ENCODE assay signal across 8 mouse cellular contexts in the genomic region with DNA sequence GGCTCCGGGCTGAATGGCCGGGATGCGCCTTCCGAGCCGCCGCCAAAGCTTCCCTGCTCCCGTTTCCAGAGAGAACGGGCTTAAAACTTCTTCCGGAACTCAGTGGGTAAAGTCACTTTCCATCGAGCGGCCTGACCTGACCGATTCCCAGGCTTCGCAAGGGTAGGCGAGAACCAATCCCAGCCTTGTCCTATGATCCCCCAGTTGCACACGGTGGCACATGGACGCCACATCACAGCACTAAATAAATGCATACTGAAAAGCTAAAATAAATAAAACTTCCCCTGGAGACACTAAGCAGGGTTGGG. TPM values are rescaled to one million over a fixed set of nuclear protein-coding genes. Genes with fewer than 3 reads are reported as not detected.
DNase-seq lines count a peak whose midpoint lies in the region; ATAC-seq and TF ChIP-seq lines count a peak whose summit lies in the region.

No protein-coding gene starts in this region.

- POLR2A ChIA-PET in Patski (lab: Charles Lee), result interaction anchor here (0.5 to 0.6 kb wide), 2 partner anchors 264 to 1047 kb away, joined by 3 to 7 read pairs; no protein-coding TSS in a partner anchor

- CTCF ChIA-PET in Patski (lab: Charles Lee), result interaction anchor here (0.9 to 1.9 kb wide), 4 partner anchors 13 to 123 kb away, joined by 3 to 8 read pairs (median 4); no protein-coding TSS in a partner anchor

- DNase-seq in heart, postnatal 4 days, result no peak
- no peak for DNase-seq in Patski (ENCODE audit: low read depth, low spot score)
- no peak for DNase-seq in heart, postnatal 0 days (ENCODE audit: low spot score)
- DNase-seq in midbrain, embryonic 11.5 days (ENCODE audit: low spot score, missing footprints), result no peak
- no peak for DNase-seq in Muller cell, postnatal 12 days (ENCODE audit: inconsistent ontology term)
- DNase-seq in cerebellum, adult 11 months, result no peak
- DNase-seq in adrenal gland, adult 8-10 months, result no peak

- H3K27me3 ChIP-seq in heart, embryonic 15.5 days, result no peaks in the 10 kb centered on the region
- peaks cover 6% of the 10 kb centered on the region for H3K27me3 ChIP-seq in Patski
- no peaks in the 10 kb centered on the region for H3K27me3 ChIP-seq in heart, postnatal 0 days (ENCODE audit: control insufficient read depth, insufficient read depth, low read length)
- no peaks in the 10 kb centered on the region for H3K27me3 ChIP-seq in midbrain, embryonic 11.5 days (ENCODE audit: control insufficient read depth, insufficient read depth, low read length)

- ATAC-seq in heart, embryonic 15.5 days (replicated peaks; ENCODE audit: insufficient number of reproducible peaks, insufficient read depth, low FRiP score, low read depth), result no peak
- ATAC-seq in Patski, result peak; percentile 40
- peak; percentile 2; the same call in 1 of the 2 replicates for ATAC-seq in heart, postnatal 0 days (ENCODE audit: insufficient read depth, low read depth)
- ATAC-seq in midbrain, embryonic 11.5 days (ENCODE audit: low FRiP score), result peak; percentile 28

- H3K9me3 ChIP-seq in heart, embryonic 15.5 days (replicated peaks), result no peaks in the 10 kb centered on the region
- H3K9me3 ChIP-seq in heart, postnatal 0 days (replicated peaks; ENCODE audit: control insufficient read depth, low read length), result no peaks in the 10 kb centered on the region
- no peaks in the 10 kb centered on the region for H3K9me3 ChIP-seq in midbrain, embryonic 11.5 days (ENCODE audit: control insufficient read depth, low read length)

- H3K4me1 ChIP-seq in heart, embryonic 15.5 days (replicated peaks), result peaks cover 11% of the 10 kb centered on the region
- H3K4me1 ChIP-seq in heart, postnatal 0 days (ENCODE audit: control insufficient read depth, insufficient read depth), result no peaks in the 10 kb centered on the region; the same call in 1 of the 2 replicates
- peaks cover 6% of the 10 kb centered on the region; the same call in 1 of the 2 replicates for H3K4me1 ChIP-seq in midbrain, embryonic 11.5 days (ENCODE audit: control insufficient read depth, insufficient read depth, low read length)

- peak overlapping the region; percentile 92 for H3K9ac ChIP-seq in heart, embryonic 15.5 days
- peak overlapping the region; percentile 99 for H3K9ac ChIP-seq in heart, postnatal 0 days (replicated peaks; ENCODE audit: low read depth, low read length)
- H3K9ac ChIP-seq in midbrain, embryonic 11.5 days (ENCODE audit: low read length), result peak overlapping the region; percentile 94

- in situ Hi-C loops in Patski (cut with MboI; ENCODE audit: low pct_unique_long_range_greater_than_20kb), result loop anchor here (10.0 to 25.0 kb wide), 2 partner anchors 1056 to 1238 kb away; no protein-coding TSS in a partner anchor

- peak overlapping the region; percentile 100 for H3K27ac ChIP-seq in heart, embryonic 15.5 days
- peak overlapping the region; percentile 99 for H3K27ac ChIP-seq in heart, postnatal 0 days (ENCODE audit: low read depth)
- H3K27ac ChIP-seq in midbrain, embryonic 11.5 days (ENCODE audit: low read depth, low read length), result peak overlapping the region; percentile 97; the same call in 1 of the 2 replicates

- peak overlapping the region; percentile 71 for H3K4me2 ChIP-seq in heart, embryonic 15.5 days
- H3K4me2 ChIP-seq in heart, postnatal 0 days (ENCODE audit: low read depth, low read length), result peak overlapping the region; percentile 89
- peak overlapping the region; percentile 56 for H3K4me2 ChIP-seq in midbrain, embryonic 11.5 days

- no peak for TF ChIP-seq CTCF in Patski (IDR thresholded peaks at IDR 0.05)
- TF ChIP-seq CTCF in heart, postnatal 0 days (IDR thresholded peaks at IDR 0.05; ENCODE audit: low read depth), result no peak

- peaks cover 14% of the 10 kb centered on the region for H3K36me3 ChIP-seq in heart, embryonic 15.5 days
- H3K36me3 ChIP-seq in heart, postnatal 0 days (replicated peaks; ENCODE audit: control insufficient read depth, insufficient read depth, low read length), result peaks cover 16% of the 10 kb centered on the region
- peaks cover 5% of the 10 kb centered on the region for H3K36me3 ChIP-seq in midbrain, embryonic 11.5 days (ENCODE audit: control insufficient read depth, insufficient read depth, low read length)

- 0% methylated on average over 16 of the region's 16 CpGs for WGBS in heart, embryonic 15.5 days
- WGBS in heart, postnatal 0 days, result under 1% methylated on average over 16 of the region's 16 CpGs
- WGBS in midbrain, embryonic 11.5 days, result 0% methylated on average over 16 of the region's 16 CpGs

- no peak for TF ChIP-seq EP300 in heart, postnatal 0 days (IDR thresholded peaks at IDR 0.05; ENCODE audit: low read depth)

- peak overlapping the region; percentile 98 for H3K4me3 ChIP-seq in heart, embryonic 15.5 days
- H3K4me3 ChIP-seq in heart, postnatal 0 days (ENCODE audit: low read depth, low read length), result peak overlapping the region; percentile 100
- peak overlapping the region; percentile 95 for H3K4me3 ChIP-seq in midbrain, embryonic 11.5 days (ENCODE audit: low read depth, low read length)

RNA-seq across cellular contexts. Expression of a gene that starts 0.8 kb away (rescaled TPM):
- 46.4 and 46.8 TPM in 2 replicates for polyA plus RNA-seq in heart, embryonic 15.5 days (2015; fragmentation: Nextera tagmentation; extraction: Ambion mirVana)
- total RNA-seq in heart, postnatal 4 days (2021), result 10 to 100 TPM; 26.5 to 28.8 TPM
- 53.9 TPM for polyA plus RNA-seq in Patski (2021)
- total RNA-seq in heart, postnatal 0 days (2014; rRNA removed; ENCODE audit: low replicate concordance), result 19.7 and 30.5 TPM in 2 replicates
- polyA plus RNA-seq in heart, postnatal 0 days (2015; fragmentation: Nextera tagmentation; extraction: Ambion mirVana), result 27.4 and 29.2 TPM in 2 replicates
- 61.1 and 67.0 TPM in 2 replicates for polyA plus RNA-seq in midbrain, embryonic 11.5 days (2014; fragmentation: Nextera tagmentation; extraction: Ambion mirVana)
- 10 to 100 TPM; 34.0 to 82.6 (median 56.1) TPM for total RNA-seq in adrenal gland, adult 8-10 months (2022)

RNA-seq across cellular contexts. Expression of a gene that starts 43.6 kb away (rescaled TPM):
- polyA plus RNA-seq in heart, embryonic 15.5 days (2015; fragmentation: Nextera tagmentation; extraction: Ambion mirVana), result 1.3 and 1.9 TPM in 2 replicates
- under 1 TPM; 0.24 to 0.81 TPM for total RNA-seq in heart, postnatal 4 days (2021)
- polyA plus RNA-seq in Patski (2021), result 19.1 TPM
- total RNA-seq in heart, postnatal 0 days (2014; rRNA removed; ENCODE audit: low replicate concordance), result not detected in 2 replicates
- polyA plus RNA-seq in heart, postnatal 0 days (2015; fragmentation: Nextera tagmentation; extraction: Ambion mirVana), result 0.30 and 0.91 TPM in 2 replicates
- 9.3 and 10.9 TPM in 2 replicates for polyA plus RNA-seq in midbrain, embryonic 11.5 days (2014; fragmentation: Nextera tagmentation; extraction: Ambion mirVana)
- total RNA-seq in adrenal gland, adult 8-10 months (2022), result 1 to 10 TPM; 1.2 to 3.5 (median 2.1) TPM
